Mouse (Mus musculus): ENCODE results near the gene Pced1b.
A peak's percentile ranks its signal among the peaks of the same experiment; 100 is the strongest.
"Not testable (repeated sequence)": the region's sequence is repeated elsewhere in the genome, so short reads cannot be mapped to it uniquely, and the experiment has no call there.

Gene Pced1b

GRCm38 (mm10) chr15:97374085-97374844 lies 127.4 kb downstream of the Pced1b start:
- no peak for DNase-seq

DNA sequence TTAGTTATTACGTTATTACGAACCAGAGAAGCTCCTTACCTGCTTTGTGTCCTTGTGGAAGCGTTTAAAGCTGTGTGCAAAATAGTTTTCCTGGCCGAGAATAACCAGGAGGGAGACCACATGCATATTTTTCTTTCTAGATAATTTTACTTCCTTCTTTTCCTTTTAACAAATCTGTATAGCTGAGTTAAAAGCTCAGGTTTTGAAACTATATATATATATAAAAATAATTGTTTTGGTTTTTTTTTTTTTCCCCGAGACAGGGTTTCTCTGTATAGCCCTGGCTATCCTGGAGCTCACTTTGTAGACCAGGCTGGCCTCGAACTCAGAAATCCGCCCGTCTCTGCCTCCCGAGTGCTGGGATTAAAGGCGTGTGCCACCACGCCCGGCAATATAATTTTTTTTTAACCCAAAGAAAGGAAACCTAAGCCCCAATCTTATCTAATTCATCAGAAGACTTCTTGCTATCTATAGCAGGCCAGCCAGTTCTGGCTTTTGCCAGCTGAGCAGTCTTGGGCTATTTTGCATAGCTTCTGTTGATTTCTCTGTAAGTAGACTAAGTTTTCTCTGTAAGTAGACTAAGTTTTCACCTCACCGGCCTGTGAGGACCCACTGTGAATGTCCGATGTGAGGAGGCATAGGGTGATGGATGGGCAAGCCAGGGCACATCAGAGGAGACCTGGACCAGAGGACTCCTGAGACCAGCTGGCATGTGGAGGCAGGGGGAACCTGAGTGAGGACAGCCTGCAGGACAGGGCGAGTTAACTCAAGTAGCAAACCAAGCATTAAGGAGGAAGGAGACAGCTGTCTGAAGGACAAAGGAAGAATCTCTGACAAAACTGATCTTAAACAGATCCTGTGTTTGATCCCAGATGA lies 128.2 kb downstream of the Pced1b start:
- DNase-seq: no peak

DNA sequence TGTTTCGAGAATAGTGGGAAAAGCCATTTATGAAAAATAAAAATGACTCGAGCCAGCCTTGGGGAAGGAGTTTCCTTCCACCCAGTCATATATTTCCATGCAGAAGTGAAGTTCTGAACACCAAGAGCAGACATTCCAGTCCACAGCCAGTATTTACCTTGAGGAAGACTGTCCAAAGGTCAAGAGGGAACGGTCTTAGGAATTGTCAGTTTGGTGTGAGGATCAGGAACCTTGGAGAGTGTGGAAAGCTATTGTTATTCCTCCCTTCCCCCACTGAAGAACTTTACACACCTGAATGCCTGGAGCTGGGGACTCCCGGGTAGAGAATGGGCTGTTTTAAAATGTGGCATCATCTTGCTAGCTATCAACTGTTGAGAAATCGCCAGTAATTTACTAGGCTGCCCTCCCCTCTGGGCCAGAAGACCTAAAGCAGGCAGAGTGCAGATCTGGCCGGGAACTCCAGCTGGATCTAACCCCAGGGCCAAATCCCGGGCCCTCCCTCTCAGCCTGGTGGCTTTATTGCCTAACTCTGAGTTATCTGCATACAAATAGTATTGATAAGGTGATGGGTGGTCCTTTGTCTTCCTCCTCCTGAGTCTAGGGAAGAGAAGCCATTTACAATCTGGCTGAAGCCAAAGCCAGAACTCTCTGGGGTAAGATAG lies 129.3 kb downstream of the Pced1b start:
- DNase-seq: no peak

GRCm38 (mm10) chr15:97376792-97377222 lies 129.9 kb downstream of the Pced1b start:
- peak; percentile 43 for DNase-seq

DNA sequence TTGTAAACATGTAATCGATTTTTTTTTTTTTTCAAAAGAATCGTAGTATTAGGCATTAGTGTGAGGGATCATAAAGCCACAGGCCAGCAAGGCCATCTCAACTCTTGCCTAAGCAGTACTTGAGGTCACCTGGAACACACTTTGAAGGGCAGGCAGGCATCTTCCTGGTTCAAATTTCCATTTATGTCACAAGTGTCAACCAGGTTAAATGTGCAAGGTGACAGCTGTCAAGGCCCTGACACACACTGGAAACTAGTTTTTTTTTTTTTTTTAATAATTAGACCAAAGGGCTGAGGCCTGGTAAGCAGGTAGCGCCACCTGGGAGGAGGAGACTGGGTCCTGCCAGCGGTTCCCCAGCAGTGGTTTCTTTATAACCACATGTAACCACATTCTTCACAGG lies 131.2 kb downstream of the Pced1b start:
- DNase-seq: no peak

- no peak for DNase-seq
Observed at GRCm38 (mm10) chr15:97379489-97380304, 132.8 kb downstream of the Pced1b start.

DNA sequence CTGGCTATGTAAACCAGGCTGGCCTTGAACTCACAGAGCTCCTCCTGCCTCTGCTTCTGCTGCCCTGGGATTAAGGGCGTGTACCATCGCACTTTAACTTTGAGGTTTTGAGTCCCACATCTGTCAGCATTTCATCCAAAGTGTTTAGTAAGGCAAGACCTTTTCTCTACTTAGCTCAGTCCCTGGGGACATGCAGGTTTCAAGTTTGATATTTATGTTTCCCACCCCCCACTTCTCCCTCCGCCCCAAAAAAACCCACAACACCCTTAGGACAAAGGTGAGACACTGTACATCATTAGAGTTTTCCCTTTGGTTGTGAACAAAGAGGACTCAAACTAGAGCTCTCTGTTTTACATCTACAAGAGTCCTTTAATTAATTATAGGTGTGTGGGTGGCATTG lies 135.7 kb downstream of the Pced1b start:
- DNase-seq: no peak

DNA sequence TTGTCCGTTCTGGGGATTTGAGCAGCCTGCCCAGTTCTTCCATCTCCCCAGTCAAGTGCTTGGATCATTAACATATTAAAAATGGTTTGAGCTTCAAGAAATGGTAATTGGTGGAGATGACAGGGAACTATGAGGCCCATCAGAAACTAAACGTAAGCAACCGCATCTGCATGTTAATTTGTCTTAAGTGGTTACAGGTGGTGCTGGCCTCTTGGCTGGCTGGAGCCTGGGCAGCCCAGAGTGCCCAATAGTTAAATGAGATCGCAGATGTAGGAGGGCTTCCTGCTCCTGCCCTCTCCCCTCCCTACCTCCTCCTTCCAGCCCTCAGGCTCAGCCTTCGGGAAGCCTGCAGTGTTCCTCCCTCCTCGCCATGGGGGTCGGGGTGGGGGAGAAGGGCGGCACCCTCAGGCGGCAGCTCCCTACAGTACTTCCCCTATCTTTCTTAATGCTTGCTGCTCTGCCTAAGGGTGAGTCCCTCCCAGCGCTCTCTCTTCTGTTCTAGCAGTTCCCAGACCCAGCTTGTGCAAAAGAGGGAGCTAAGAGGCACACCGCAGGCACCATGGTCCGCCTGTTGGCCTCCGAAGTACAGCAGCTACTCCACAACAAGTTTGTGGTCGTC lies 136.7 kb downstream of the Pced1b start:
- no peak for DNase-seq

DNA sequence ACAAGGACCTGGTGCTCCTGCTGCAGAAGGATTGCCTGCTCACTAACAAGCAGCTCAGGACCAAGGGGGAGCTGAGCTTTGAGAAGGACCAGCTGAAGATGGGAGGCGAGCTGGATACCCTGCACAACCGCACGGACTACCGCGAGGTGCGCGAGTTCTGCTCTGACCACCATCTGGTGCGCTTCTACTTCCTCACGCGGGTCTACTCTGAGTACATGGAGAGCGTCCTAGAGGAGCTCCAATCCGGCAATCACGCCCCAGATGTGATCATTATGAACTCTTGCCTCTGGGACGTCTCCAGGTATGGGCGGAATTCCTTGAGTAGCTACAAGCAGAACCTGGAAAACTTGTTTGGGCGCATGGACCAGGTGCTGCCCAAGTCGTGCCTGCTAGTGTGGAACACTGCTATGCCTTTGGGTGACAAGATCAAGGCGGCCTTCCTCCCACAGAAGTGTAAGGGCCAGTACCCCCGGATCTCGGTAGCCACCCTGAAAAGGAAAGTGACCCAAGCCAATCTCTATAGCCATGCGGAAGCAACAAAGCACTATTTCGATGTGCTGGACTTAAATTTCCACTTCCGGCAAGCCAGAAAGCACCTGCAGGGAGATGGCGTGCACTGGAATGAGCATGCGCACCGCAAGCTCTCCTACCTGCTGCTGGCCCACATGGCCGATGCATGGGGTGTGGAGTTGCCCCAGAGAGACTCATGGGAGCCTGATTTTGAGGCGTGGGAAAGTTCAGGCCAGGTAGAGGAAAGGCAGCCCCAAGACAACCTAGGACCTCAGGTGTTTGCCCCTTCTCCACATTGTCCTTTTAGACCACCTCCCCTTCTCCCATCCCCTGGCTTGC lies 137.5 kb downstream of the Pced1b start:
- DNase-seq: no peak

DNA sequence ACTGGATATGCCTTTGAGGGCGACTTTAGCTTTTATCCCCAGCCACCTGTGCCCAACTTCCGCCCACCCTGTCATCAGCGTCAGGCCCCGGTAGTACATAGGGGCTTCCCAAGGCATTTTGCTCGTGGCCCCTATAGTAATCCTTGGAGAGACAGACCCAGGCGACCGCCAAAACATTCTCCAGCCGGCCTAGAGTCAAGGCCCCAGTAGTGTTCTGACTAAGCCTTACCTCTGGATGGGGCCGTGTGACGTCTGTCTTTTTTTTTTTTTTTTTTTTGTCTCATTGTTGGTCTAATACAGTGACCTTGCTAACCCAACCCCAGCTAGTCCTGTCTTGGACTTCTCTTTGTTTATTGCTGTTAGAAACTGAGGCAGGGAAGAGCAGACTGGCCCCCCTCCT lies 138.3 kb downstream of the Pced1b start:
- DNase-seq: not testable (repeated sequence)

DNA sequence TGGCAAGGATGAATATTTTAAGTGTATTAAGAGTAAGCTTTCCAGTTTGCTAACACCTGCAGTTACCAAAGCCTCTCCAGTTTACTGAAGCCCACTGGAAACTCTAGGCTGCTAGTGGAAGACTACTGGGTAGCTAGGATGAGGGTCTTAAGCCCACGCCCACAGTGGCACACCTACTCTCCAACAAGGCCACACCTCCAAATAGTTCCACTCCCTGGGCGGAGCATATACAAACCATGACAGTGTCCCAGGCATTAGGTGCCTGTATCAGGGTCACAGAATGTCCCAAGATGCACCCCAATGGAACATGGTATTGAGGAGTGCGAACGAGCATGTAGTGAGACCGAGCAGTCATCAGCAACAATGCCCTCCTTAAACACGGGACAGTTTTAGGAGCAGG lies 140.9 kb downstream of the Pced1b start:
- DNase-seq: no peak

GRCm38 (mm10) chr15:97389577-97389976 lies 142.7 kb downstream of the Pced1b start:
- DNase-seq: no peak

DNA sequence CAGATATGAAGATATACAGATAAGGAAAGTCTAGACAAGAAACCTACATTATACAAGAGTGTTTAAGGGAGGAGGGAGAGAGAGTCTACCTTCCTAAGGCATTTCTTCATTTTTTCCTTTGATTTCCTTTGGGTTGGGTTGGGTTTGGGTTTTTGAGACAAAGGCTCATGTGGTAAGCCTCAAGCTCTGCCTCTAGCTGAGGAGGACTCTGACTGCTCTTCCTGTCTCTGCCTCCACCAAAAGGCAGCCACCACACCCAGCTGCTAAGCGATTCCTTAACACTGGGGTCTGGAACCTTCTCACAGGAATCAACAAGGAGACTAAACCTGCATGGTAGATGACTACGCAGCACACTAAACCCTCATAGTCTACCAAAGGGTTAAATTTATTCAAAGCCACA lies 143.9 kb downstream of the Pced1b start:
- no peak for DNase-seq

GRCm38 (mm10) chr15:97391436-97391835 lies 144.5 kb downstream of the Pced1b start:
- no peak for DNase-seq

- DNase-seq: no peak
Observed at GRCm38 (mm10) chr15:97394561-97394960, 147.7 kb downstream of the Pced1b start.

GRCm38 (mm10) chr15:97396586-97397299 lies 149.8 kb downstream of the Pced1b start:
- no peak for DNase-seq

- no peak for DNase-seq
Observed at GRCm38 (mm10) chr15:97397793-97398192, 150.9 kb downstream of the Pced1b start.

DNA sequence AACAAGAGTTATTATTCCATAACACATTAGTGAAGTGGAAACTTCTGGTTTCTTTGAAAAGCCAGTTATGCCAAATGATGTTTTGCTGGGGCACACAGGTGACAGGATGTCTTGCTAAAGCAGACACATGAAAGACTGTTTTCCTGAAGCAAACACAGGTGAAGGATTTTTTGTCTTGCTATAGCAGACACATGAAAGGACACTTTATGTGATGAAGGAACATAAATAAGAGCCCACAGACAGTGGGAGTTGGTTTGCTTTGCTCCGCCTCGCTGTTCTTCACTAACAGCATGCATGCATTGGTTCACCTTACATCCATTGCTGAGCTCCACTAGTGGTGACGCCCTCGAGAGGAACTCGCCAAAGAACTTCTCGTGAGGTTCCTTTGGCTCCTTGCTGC lies 154.0 kb downstream of the Pced1b start:
- DNase-seq: no peak

DNA sequence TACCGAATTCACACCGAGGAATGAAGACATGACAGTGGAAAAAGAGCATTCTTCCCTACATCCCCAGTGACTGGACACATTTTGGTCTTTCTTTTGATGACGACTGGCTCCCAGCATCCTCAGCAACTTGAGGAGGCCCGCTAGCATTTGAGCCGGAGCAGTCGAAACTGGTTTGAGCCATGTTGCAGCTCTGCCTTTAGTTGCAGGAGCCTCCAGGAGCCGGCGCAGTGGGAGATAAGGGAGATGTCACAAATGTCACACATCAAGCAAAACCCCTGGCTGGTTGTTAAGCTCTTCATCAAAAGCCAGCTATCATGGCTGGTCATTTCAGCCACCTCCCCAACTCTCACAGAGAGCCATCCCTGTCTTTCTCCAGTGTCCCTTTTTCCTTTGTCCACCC lies 157.6 kb downstream of the Pced1b start:
- DNase-seq: no peak

DNA sequence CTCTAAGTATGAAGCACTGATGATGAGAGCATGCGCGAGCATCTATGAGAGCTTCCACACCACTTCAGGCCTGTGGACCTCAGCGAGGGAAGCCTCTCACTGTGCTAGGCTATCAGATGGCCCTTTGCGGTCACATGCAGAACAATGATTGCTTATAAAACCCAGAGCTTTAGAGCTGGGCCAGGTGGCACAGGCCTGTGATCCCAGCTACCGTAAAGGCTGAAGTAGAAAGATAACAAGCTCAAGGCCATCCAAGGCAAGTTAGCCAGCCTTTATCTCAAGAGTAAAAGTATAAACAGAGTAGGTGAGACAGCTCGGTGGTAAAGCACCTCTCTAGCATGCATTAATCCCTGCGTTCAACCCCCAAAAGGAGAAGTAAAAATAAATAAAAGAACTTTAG lies 158.1 kb downstream of the Pced1b start:
- no peak for DNase-seq

DNA sequence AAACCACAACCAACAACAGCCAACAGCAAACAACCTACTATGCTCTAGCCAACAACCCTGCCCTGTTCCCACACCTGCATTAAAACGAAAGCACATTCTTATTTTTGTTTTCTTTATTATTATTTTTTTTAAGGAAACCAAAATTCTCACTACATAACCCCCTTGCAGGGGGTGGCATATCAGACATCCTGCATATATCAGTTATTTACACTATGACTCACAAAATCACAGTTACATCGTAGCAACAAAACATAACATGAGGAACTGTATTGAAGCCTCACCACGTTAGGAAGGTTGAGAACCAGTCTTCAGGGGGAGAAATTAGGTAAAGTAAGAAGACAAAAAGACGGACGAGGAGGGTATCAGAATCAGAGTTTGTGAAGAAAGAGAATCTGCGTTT lies 159.2 kb downstream of the Pced1b start:
- no peak for DNase-seq

Data from kidney, postnatal 10 days (tissue).